Mouse (Mus musculus): ENCODE measurements around the gene Kcna4. TPM values are rescaled to one million over a fixed set of nuclear protein-coding genes. Genes with fewer than 3 reads are reported as not detected.

Gene Kcna4
- 12.3 and 12.6 TPM in 2 replicates for polyA plus RNA-seq (2015; fragmentation: Nextera tagmentation; extraction: Ambion mirVana)

DNA sequence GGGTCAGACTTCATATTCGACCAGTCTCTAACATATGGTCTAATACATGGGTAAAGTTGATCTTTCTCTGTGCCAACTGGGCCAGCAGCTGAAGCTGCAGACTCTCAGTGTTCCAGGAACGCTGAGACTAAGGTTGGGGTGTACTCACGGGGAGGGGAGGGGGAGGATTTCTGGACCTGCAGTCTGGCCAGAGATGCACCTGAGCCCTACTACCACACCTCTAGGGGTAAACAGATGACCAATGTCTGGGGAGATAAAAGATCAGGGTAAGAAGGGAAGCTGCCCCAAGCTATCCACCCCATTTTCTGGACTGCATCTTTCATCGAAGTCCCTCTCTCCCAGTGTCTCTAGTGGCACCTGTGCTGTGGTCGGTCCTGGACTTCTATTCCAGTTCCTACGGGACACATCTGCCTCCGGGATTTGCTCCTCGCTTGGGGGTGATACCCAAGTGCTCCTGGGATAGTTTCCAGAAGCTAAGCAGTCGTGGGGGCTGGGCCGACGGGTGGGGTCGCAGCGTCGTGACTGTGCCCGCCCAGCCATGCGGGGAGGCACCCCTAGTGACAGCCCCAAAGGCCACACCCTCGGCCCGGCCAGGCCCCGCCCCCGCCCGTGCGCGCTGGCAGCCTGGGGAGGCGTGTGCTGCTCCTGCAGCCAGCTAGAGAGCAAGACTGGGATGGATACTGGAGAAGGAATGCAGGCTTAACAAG is at the start of gene Kcna4:
Gene Kcna4, plus strand, starts transcription at position 650 of the 707 bp plus-strand sequence.
- H3K4me1 ChIP-seq (ENCODE audit: control insufficient read depth, insufficient read depth, low read length), result peaks cover 9% of the 10 kb centered on the region
- H3K4me2 ChIP-seq (ENCODE audit: low read length), result peak within 1 kb of the TSS; percentile 72
- peaks cover 4% of the 10 kb centered on the region; the same call in 1 of the 2 replicates for H3K36me3 ChIP-seq (ENCODE audit: control insufficient read depth, insufficient read depth, low read length)
- peak within 1 kb of the TSS; percentile 74 for H3K4me3 ChIP-seq (ENCODE audit: low read depth, low read length)
- no peaks in the 10 kb centered on the region for H3K9me3 ChIP-seq (replicated peaks; ENCODE audit: control insufficient read depth, low read length, poor library complexity, severe bottlenecking)
- H3K27me3 ChIP-seq (ENCODE audit: control insufficient read depth, insufficient read depth, low read depth, low read length), result no peaks in the 10 kb centered on the region
- peak within 1 kb of the TSS; percentile 72 for H3K9ac ChIP-seq (ENCODE audit: low read depth, low read length)
- 5% methylated on average over 24 of the region's 24 CpGs for WGBS
- H3K27ac ChIP-seq (ENCODE audit: low read length), result peak within 1 kb of the TSS; percentile 68
- ATAC-seq, result peak; percentile 96

GRCm38 (mm10) chr2:107258091-107258490 is 32.3 kb upstream of the Kcna4 start:
- Histone ChIP-seq H3K27me3 (ENCODE audit: control insufficient read depth, insufficient read depth, low read depth, low read length) (no peaks in the 10 kb centered on the region), H3K4me2 (ENCODE audit: low read length) (no peak overlapping the region), H3K27ac (ENCODE audit: low read length) (no peak overlapping the region), H3K4me3 (ENCODE audit: low read depth, low read length) (no peak overlapping the region), H3K9me3 (replicated peaks; ENCODE audit: control insufficient read depth, low read length, poor library complexity, severe bottlenecking) (no peaks in the 10 kb centered on the region), H3K36me3 (ENCODE audit: control insufficient read depth, insufficient read depth, low read length) (no peaks in the 10 kb centered on the region), H3K4me1 (ENCODE audit: control insufficient read depth, insufficient read depth, low read length) (no peaks in the 10 kb centered on the region), H3K9ac (ENCODE audit: low read depth, low read length) (no peak overlapping the region)
- no peak for ATAC-seq
- WGBS, result 75% methylated on average over 3 of the region's 3 CpGs

DNA sequence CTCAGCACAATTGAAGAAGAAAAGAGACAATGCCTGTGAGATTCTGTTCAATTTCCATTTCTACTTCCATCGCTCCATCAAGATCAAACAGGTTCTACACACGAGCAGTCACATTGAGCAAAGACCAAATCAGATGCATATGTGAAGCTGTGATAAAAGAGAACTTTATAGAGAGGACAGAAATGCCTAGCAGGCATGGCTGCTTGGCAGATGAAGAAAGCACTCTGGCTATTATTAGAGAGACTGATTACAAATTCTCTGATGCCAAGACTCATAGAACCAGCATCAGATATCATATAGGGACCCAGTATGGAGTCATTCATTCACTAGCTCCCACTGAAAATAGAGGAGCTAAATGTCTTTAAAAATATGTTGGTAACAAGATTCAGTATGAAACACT is 24.2 kb upstream of the Kcna4 start:
- Histone ChIP-seq H3K36me3 (ENCODE audit: control insufficient read depth, insufficient read depth, low read length) (no peaks in the 10 kb centered on the region), H3K9me3 (replicated peaks; ENCODE audit: control insufficient read depth, low read length, poor library complexity, severe bottlenecking) (no peaks in the 10 kb centered on the region), H3K4me1 (ENCODE audit: control insufficient read depth, insufficient read depth, low read length) (no peaks in the 10 kb centered on the region), H3K9ac (ENCODE audit: low read depth, low read length) (no peak overlapping the region), H3K27me3 (ENCODE audit: control insufficient read depth, insufficient read depth, low read depth, low read length) (no peaks in the 10 kb centered on the region), H3K27ac (ENCODE audit: low read length) (no peak overlapping the region), H3K4me3 (ENCODE audit: low read depth, low read length) (no peak overlapping the region), H3K4me2 (ENCODE audit: low read length) (no peak overlapping the region)
- 43% methylated on average over 2 of the region's 2 CpGs for WGBS
- ATAC-seq, result peak; percentile 42; the same call in 1 of the 2 replicates

- no peaks in the 10 kb centered on the region for H3K9me3 ChIP-seq (replicated peaks; ENCODE audit: control insufficient read depth, low read length, poor library complexity, severe bottlenecking)
- H3K27ac ChIP-seq (ENCODE audit: low read length), result no peak overlapping the region
- no peaks in the 10 kb centered on the region for H3K4me1 ChIP-seq (ENCODE audit: control insufficient read depth, insufficient read depth, low read length)
- WGBS, result 51% methylated on average over 3 of the region's 3 CpGs
- ATAC-seq, result peak; percentile 42; the same call in 1 of the 2 replicates
- no peaks in the 10 kb centered on the region for H3K36me3 ChIP-seq (ENCODE audit: control insufficient read depth, insufficient read depth, low read length)
- no peak overlapping the region for H3K4me2 ChIP-seq (ENCODE audit: low read length)
- H3K27me3 ChIP-seq (ENCODE audit: control insufficient read depth, insufficient read depth, low read depth, low read length), result no peaks in the 10 kb centered on the region
- H3K4me3 ChIP-seq (ENCODE audit: low read depth, low read length), result no peak overlapping the region
- H3K9ac ChIP-seq (ENCODE audit: low read depth, low read length), result no peak overlapping the region
Measured at GRCm38 (mm10) chr2:107270050-107270449, 20.4 kb upstream of the Kcna4 start.

GRCm38 (mm10) chr2:107290697-107291019 is 219 bp downstream of the Kcna4 start:
- Histone ChIP-seq H3K27ac (ENCODE audit: low read length) (peak overlapping the region; percentile 68), H3K9ac (ENCODE audit: low read depth, low read length) (peak overlapping the region; percentile 72), H3K4me1 (ENCODE audit: control insufficient read depth, insufficient read depth, low read length) (peaks cover 9% of the 10 kb centered on the region), H3K9me3 (replicated peaks; ENCODE audit: control insufficient read depth, low read length, poor library complexity, severe bottlenecking) (no peaks in the 10 kb centered on the region), H3K36me3 (ENCODE audit: control insufficient read depth, insufficient read depth, low read length) (peaks cover 7% of the 10 kb centered on the region; the same call in 1 of the 2 replicates), H3K4me3 (ENCODE audit: low read depth, low read length) (peak overlapping the region; percentile 74), H3K4me2 (ENCODE audit: low read length) (peak overlapping the region; percentile 72), H3K27me3 (ENCODE audit: control insufficient read depth, insufficient read depth, low read depth, low read length) (no peaks in the 10 kb centered on the region)
- 0% methylated on average over 12 of the region's 12 CpGs for WGBS
- peak; percentile 66; the same call in 1 of the 2 replicates for ATAC-seq

DNA sequence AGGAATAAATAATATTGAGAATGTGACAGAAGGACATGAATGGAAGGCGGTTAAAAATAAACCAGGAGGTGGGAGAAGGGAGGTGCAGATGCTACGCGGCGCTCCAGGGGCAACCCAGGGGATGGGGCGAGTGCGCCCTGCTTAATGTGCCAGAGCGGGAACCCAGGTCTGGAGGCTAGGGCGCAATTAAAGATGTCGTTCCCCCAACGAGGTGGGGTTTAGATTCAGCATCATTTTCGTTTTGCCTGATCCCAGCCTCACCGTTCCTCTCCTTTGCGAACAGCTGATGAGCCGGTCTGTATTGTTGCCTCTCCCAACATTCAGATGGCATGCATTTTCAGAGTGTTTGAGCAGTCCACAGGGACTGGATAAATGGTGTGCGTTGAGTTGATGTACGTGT is 703 bp downstream of the Kcna4 start:
- peak; percentile 81 for ATAC-seq
- WGBS, result under 1% methylated on average over 16 of the region's 16 CpGs
- Histone ChIP-seq H3K27ac (ENCODE audit: low read length) (peak overlapping the region; percentile 68), H3K9me3 (replicated peaks; ENCODE audit: control insufficient read depth, low read length, poor library complexity, severe bottlenecking) (no peaks in the 10 kb centered on the region), H3K4me3 (ENCODE audit: low read depth, low read length) (peak overlapping the region; percentile 74), H3K4me1 (ENCODE audit: control insufficient read depth, insufficient read depth, low read length) (peaks cover 9% of the 10 kb centered on the region), H3K36me3 (ENCODE audit: control insufficient read depth, insufficient read depth, low read length) (peaks cover 7% of the 10 kb centered on the region; the same call in 1 of the 2 replicates), H3K4me2 (ENCODE audit: low read length) (peak overlapping the region; percentile 72), H3K27me3 (ENCODE audit: control insufficient read depth, insufficient read depth, low read depth, low read length) (no peaks in the 10 kb centered on the region), H3K9ac (ENCODE audit: low read depth, low read length) (peak overlapping the region; percentile 72)

GRCm38 (mm10) chr2:107294521-107294920 is 4.1 kb downstream of the Kcna4 start:
- Histone ChIP-seq H3K36me3 (ENCODE audit: control insufficient read depth, insufficient read depth, low read length) (peaks cover 7% of the 10 kb centered on the region; the same call in 1 of the 2 replicates), H3K27ac (ENCODE audit: low read length) (no peak overlapping the region), H3K9ac (ENCODE audit: low read depth, low read length) (no peak overlapping the region), H3K4me1 (ENCODE audit: control insufficient read depth, insufficient read depth, low read length) (peaks cover 9% of the 10 kb centered on the region), H3K27me3 (ENCODE audit: control insufficient read depth, insufficient read depth, low read depth, low read length) (no peaks in the 10 kb centered on the region), H3K9me3 (replicated peaks; ENCODE audit: control insufficient read depth, low read length, poor library complexity, severe bottlenecking) (no peaks in the 10 kb centered on the region), H3K4me2 (ENCODE audit: low read length) (no peak overlapping the region), H3K4me3 (ENCODE audit: low read depth, low read length) (no peak overlapping the region)
- ATAC-seq, result no peak
- WGBS, result 95% methylated on average over 7 of the region's 7 CpGs

GRCm38 (mm10) chr2:107301886-107302285 is 11.4 kb downstream of the Kcna4 start:
- no peak overlapping the region for H3K27ac ChIP-seq (ENCODE audit: low read length)
- H3K9me3 ChIP-seq (replicated peaks; ENCODE audit: control insufficient read depth, low read length, poor library complexity, severe bottlenecking), result no peaks in the 10 kb centered on the region
- no peaks in the 10 kb centered on the region for H3K27me3 ChIP-seq (ENCODE audit: control insufficient read depth, insufficient read depth, low read depth, low read length)
- H3K9ac ChIP-seq (ENCODE audit: low read depth, low read length), result no peak overlapping the region
- no peaks in the 10 kb centered on the region for H3K36me3 ChIP-seq (ENCODE audit: control insufficient read depth, insufficient read depth, low read length)
- no peak overlapping the region for H3K4me3 ChIP-seq (ENCODE audit: low read depth, low read length)
- WGBS, result 90% methylated on average over 4 of the region's 4 CpGs
- no peak overlapping the region for H3K4me2 ChIP-seq (ENCODE audit: low read length)
- no peak for ATAC-seq
- H3K4me1 ChIP-seq (ENCODE audit: control insufficient read depth, insufficient read depth, low read length), result peaks cover 7% of the 10 kb centered on the region

GRCm38 (mm10) chr2:107304707-107305106 is 14.3 kb downstream of the Kcna4 start:
- Histone ChIP-seq H3K9ac (ENCODE audit: low read depth, low read length) (no peak overlapping the region), H3K4me2 (ENCODE audit: low read length) (no peak overlapping the region), H3K4me1 (ENCODE audit: control insufficient read depth, insufficient read depth, low read length) (peaks cover 7% of the 10 kb centered on the region), H3K27ac (ENCODE audit: low read length) (no peak overlapping the region), H3K27me3 (ENCODE audit: control insufficient read depth, insufficient read depth, low read depth, low read length) (no peaks in the 10 kb centered on the region), H3K36me3 (ENCODE audit: control insufficient read depth, insufficient read depth, low read length) (no peaks in the 10 kb centered on the region), H3K9me3 (replicated peaks; ENCODE audit: control insufficient read depth, low read length, poor library complexity, severe bottlenecking) (no peaks in the 10 kb centered on the region), H3K4me3 (ENCODE audit: low read depth, low read length) (no peak overlapping the region)
- no peak for ATAC-seq
- WGBS, result 76% methylated on average over 3 of the region's 3 CpGs
